Mouse (Mus musculus) spleen, postnatal 4 days (tissue): ENCODE measurements around the gene Olfr714.
"Not testable (repeated sequence)": the region's sequence is repeated elsewhere in the genome, so short reads cannot be mapped to it uniquely, and the experiment has no call there.

Source experiments
- DNase-seq, 2 experiments: peaks; one replicate each; pipeline ENCODE4 v3.0.0; 2022; ENCODE audit warnings: low spot score in 2 of 2

The Olfr714 gene

DNA sequence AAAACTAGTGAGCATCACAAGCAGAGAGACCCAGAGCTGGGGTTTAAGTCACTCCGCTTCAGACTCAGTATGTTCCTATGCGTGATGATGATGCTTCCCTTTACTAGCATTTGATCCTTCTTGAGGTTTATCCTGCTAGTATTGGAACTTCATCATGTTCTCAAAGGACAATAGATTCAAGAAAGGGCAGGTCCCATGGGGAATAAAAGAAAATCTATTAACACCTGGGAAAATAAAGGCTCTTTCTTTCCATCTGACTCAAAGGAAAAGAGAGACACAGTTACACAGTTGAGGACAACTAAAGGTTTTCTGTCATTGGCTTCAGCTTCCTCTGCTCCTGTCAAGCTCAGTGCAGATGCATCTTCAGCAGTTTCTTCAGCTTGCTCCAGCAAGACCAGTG is at the start of gene Olfr714:
Gene Olfr714, plus strand, starts transcription at position 301 of the 400 bp plus-strand sequence.
- DNase-seq, result no peak

GRCm38 (mm10) chr7:107030874-107031273 is 39.9 kb upstream of the Olfr714 start, which contains the start of gene Olfr713:
Olfr713 (plus strand) TSS chr7:107031174.
- DNase-seq, result no peak

- no peak for DNase-seq
Observed at GRCm38 (mm10) chr7:107039934-107040563, 30.7 kb upstream of the Olfr714 start.

DNA sequence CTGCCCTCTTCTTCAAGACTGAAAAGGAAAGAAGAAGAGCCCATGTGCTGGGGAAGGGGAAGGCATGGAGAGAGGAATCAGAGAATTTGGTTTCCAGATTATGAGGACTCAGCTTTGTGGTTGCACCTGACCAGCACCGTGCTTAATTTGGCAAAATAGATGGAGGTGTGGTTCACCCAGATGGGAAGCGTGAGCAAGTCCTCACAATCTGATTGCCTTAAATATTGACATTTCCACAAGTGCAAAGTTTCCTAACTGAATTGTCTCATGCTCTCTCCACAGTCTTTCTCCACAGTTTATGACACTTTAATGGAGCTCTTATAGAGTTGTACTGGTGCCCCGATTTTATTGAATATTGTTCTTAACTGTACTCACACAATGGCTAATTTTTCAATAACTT is 27.6 kb upstream of the Olfr714 start:
- DNase-seq, result no peak

GRCm38 (mm10) chr7:107044407-107044806 is 26.4 kb upstream of the Olfr714 start:
- DNase-seq, result no peak

GRCm38 (mm10) chr7:107045833-107046232 is 24.9 kb upstream of the Olfr714 start:
- DNase-seq, result no peak

GRCm38 (mm10) chr7:107047578-107047977 is 23.2 kb upstream of the Olfr714 start:
- DNase-seq, result no peak

DNA sequence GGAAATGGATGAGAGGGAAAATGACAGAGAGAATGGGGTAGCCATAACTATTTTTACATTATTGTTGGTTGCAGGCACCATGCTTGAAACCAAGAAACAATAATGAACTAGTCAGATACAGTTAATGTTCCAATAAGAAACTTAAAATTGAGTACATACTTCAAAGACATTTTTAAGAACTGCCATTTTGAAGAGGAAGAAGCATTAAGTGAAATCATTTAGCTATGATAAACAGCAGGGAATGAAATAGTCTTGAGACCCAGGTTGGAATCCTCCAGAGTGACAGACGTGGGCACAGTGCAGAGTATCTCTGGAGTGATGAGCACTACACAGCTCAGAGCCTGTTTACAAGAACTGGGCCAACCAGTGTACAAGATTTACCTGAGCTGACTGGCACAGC is 22.1 kb downstream of the Olfr714 start, which contains the start of gene Olfr17:
Gene Olfr17, plus strand, starts transcription at position 301 of the 400 bp plus-strand sequence.
- no peak for DNase-seq

- DNase-seq, result not testable (repeated sequence)
Observed at GRCm38 (mm10) chr7:107110269-107110668, 39.5 kb downstream of the Olfr714 start, which contains the start of gene Olfr715b. Olfr715b (minus strand) TSS chr7:107110369.
